In the genomic region with DNA sequence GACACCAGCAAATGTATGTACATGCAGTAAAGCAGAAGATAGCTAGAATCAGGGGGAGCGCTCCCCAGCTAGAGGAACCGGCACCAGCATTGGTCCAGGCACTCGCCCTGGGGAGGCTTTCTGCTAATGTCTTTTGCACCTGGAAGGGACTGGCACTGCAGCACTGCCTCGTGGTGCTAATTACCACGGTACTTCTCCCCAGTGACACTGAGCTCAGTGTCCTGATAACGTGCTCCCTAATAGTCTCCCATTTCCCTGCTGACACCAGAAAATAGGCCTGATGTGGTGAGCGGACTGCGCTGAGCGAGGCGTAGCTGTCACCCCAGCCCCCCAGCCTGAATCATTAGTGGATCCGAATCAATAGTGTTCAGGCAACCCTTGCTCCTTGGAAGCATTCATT, we compare ENCODE assay signal across 24 mouse cellular contexts. TPM values are rescaled to one million over a fixed set of nuclear protein-coding genes. Genes with fewer than 3 reads are reported as not detected.
DNase-seq lines count a peak whose midpoint lies in the region; ATAC-seq lines count a peak whose summit lies in the region.
"Had no signal": no experiment of that assay in that cellular context is flagged by ENCODE, and none has a peak within 500 bp of the region (broad histone marks: within the 10 kb centered on the region; RNA-seq: fewer than 3 reads in every experiment).

No protein-coding gene starts in this region.

- peaks cover 11% of the 10 kb centered on the region for H3K4me1 ChIP-seq in forebrain, embryonic 12.5 days
- H3K4me1 ChIP-seq in forebrain, embryonic 13.5 days, result peaks cover 20% of the 10 kb centered on the region
- peaks cover 95% of the 10 kb centered on the region for H3K4me1 ChIP-seq in megakaryocyte, embryonic 14.5 days
- H3K4me1 ChIP-seq in hindbrain, embryonic 15.5 days (replicated peaks), result peaks cover 16% of the 10 kb centered on the region

- H3K27ac ChIP-seq in forebrain, embryonic 12.5 days, result no peak overlapping the region
- H3K27ac ChIP-seq in forebrain, embryonic 13.5 days, result no peak overlapping the region
- peak overlapping the region; percentile 53 for H3K27ac ChIP-seq in hindbrain, embryonic 15.5 days (replicated peaks)
- peak overlapping the region; percentile 97 for H3K27ac ChIP-seq in macrophage
- H3K27ac ChIP-seq: heart, adult 2 months; heart, embryonic 15.5 days; layer of hippocampus, adult 2 months; limb, embryonic 12.5 days had no signal

- H3K4me3 ChIP-seq in forebrain, embryonic 12.5 days (replicated peaks), result no peak overlapping the region
- no peak overlapping the region for H3K4me3 ChIP-seq in forebrain, embryonic 13.5 days
- peak overlapping the region; percentile 7 for H3K4me3 ChIP-seq in megakaryocyte, embryonic 14.5 days (replicated peaks)
- H3K4me3 ChIP-seq in hindbrain, embryonic 15.5 days, result no peak overlapping the region
- no peak overlapping the region for H3K4me3 ChIP-seq in macrophage (ENCODE audit: inconsistent target)
- H3K4me3 ChIP-seq: heart, adult 2 months; heart, embryonic 15.5 days; layer of hippocampus, adult 2 months; limb, embryonic 12.5 days had no signal

- no peaks in the 10 kb centered on the region for H3K79me2 ChIP-seq in macrophage (ENCODE audit: inconsistent target)

- DNase-seq in cerebellum, postnatal 10 days, result no peak
- DNase-seq in layer of hippocampus, postnatal 25 days (ENCODE audit: extremely low spot score in 1 of 2, low spot score in 1 of 2), result no peak
- DNase-seq: adrenal gland, postnatal 14 days; cerebellum, adult 11 months; cerebellum, postnatal 25 days; gastrocnemius, postnatal 10 days; heart, adult 2 months; kidney, adult 11 months; kidney, postnatal 14 days; lung, adult 2 months; lung, postnatal 4 days; midbrain, embryonic 14.5 days; right cerebral cortex, postnatal 25 days; thymus, postnatal 36 days had no signal

- H3K4me2 ChIP-seq in forebrain, embryonic 12.5 days, result no peak overlapping the region
- no peak overlapping the region for H3K4me2 ChIP-seq in forebrain, embryonic 13.5 days
- H3K4me2 ChIP-seq in hindbrain, embryonic 15.5 days, result no peak overlapping the region
- H3K4me2 ChIP-seq: heart, embryonic 15.5 days; limb, embryonic 12.5 days had no signal

- no peaks in the 10 kb centered on the region for H3K27me3 ChIP-seq in forebrain, embryonic 12.5 days
- no peaks in the 10 kb centered on the region for H3K27me3 ChIP-seq in forebrain, embryonic 13.5 days
- H3K27me3 ChIP-seq in megakaryocyte, embryonic 14.5 days (replicated peaks), result no peaks in the 10 kb centered on the region
- no peaks in the 10 kb centered on the region for H3K27me3 ChIP-seq in hindbrain, embryonic 15.5 days
- H3K27me3 ChIP-seq: CH12.LX; limb, embryonic 12.5 days had no signal

- H3K9ac ChIP-seq in forebrain, embryonic 12.5 days, result no peak overlapping the region
- no peak overlapping the region for H3K9ac ChIP-seq in forebrain, embryonic 13.5 days
- no peak overlapping the region for H3K9ac ChIP-seq in hindbrain, embryonic 15.5 days
- H3K9ac ChIP-seq: heart, embryonic 15.5 days; limb, embryonic 12.5 days had no signal

- 0 out of 2 replicates have a peak, but pooled peaks have one; percentile 36 for ATAC-seq in forebrain, embryonic 12.5 days (ENCODE audit: low FRiP score)
- no peak for ATAC-seq in forebrain, embryonic 13.5 days
- ATAC-seq in megakaryocyte, adult 5-6 weeks (ENCODE audit: poor library complexity, severe bottlenecking), result no peak
- no peak for ATAC-seq in hindbrain, embryonic 15.5 days (ENCODE audit: low FRiP score, low read depth)

- H3K9me3 ChIP-seq in forebrain, embryonic 12.5 days, result no peaks in the 10 kb centered on the region
- H3K9me3 ChIP-seq in forebrain, embryonic 13.5 days (replicated peaks), result no peaks in the 10 kb centered on the region
- no peaks in the 10 kb centered on the region for H3K9me3 ChIP-seq in megakaryocyte, embryonic 14.5 days
- no peaks in the 10 kb centered on the region for H3K9me3 ChIP-seq in hindbrain, embryonic 15.5 days
- H3K9me3 ChIP-seq: heart, embryonic 15.5 days; limb, embryonic 12.5 days had no signal

- 54% methylated on average over 11 of the region's 11 CpGs for WGBS in forebrain, embryonic 12.5 days
- 46% methylated on average over 11 of the region's 11 CpGs for WGBS in forebrain, embryonic 13.5 days
- WGBS in hindbrain, embryonic 15.5 days, result 47% methylated on average over 11 of the region's 11 CpGs
- WGBS in macrophage (ENCODE audit: missing documents), result 83% methylated on average over 11 of the region's 11 CpGs

- no peaks in the 10 kb centered on the region for H3K36me3 ChIP-seq in forebrain, embryonic 12.5 days (replicated peaks)
- no peaks in the 10 kb centered on the region for H3K36me3 ChIP-seq in forebrain, embryonic 13.5 days (ENCODE audit: poor library complexity, severe bottlenecking)
- no peaks in the 10 kb centered on the region for H3K36me3 ChIP-seq in megakaryocyte, embryonic 14.5 days (replicated peaks; ENCODE audit: low read length)
- H3K36me3 ChIP-seq in hindbrain, embryonic 15.5 days, result no peaks in the 10 kb centered on the region
- H3K36me3 ChIP-seq in macrophage (ENCODE audit: inconsistent target), result no peaks in the 10 kb centered on the region
- H3K36me3 ChIP-seq: heart, embryonic 15.5 days; limb, embryonic 12.5 days had no signal

RNA-seq across cellular contexts. Expression of a gene that starts 55.0 kb away (rescaled TPM):
- polyA plus RNA-seq in forebrain, embryonic 12.5 days (2016; fragmentation: Nextera tagmentation; extraction: Ambion mirVana), result 29.1 and 39.5 TPM in 2 replicates
- 19.8 and 23.3 TPM in 2 replicates for polyA plus RNA-seq in forebrain, embryonic 13.5 days (2015; fragmentation: Nextera tagmentation; extraction: Ambion mirVana)
- 436 and 585 TPM in 2 replicates for polyA plus RNA-seq in megakaryocyte, embryonic 14.5 days (2012; ENCODE audit: insufficient read depth, low replicate concordance)
- 186 and 200 TPM in 2 replicates for total RNA-seq in megakaryocyte, adult 5-6 weeks (2015)
- total RNA-seq in megakaryocyte, adult 5-6 weeks (2017), result 92.3 and 100 TPM in 2 replicates
- 36.0 and 37.9 TPM in 2 replicates for polyA plus RNA-seq in hindbrain, embryonic 15.5 days (2015; fragmentation: Nextera tagmentation; extraction: Ambion mirVana)
- 100 to 1,000 TPM in 12 of 26 experiments, 10 to 100 TPM in 14; 39.5 to 213 (median 98.9) TPM for total RNA-seq in macrophage (2018; cell fraction: chromatin; rRNA removed)
- total RNA-seq in macrophage (2018; cell fraction: cytosol; rRNA removed), result 100 to 1,000 TPM; 111 to 268 (median 186) TPM
- 100 to 1,000 TPM in 23 of 26 experiments, 10 to 100 TPM in 3; 86.9 to 369 (median 162) TPM for total RNA-seq in macrophage (2018; cell fraction: nucleus; rRNA removed)
- 181 to 268 TPM (median 246 TPM) in 3 replicates for polyA plus RNA-seq in macrophage (2018)
- 10 to 100 TPM; 19.2 to 21.5 TPM for total RNA-seq in layer of hippocampus, postnatal 25 days (2021)

Comparison
In these comparisons a context has a peak if more than half of its experiments do, and no peak if none do; other contexts are left out.
1. H3K27ac ChIP-seq: peak in hindbrain, embryonic 15.5 days (single experiment) and macrophage (single experiment); none in forebrain, embryonic 12.5 days (single experiment) and forebrain, embryonic 13.5 days (single experiment).